Mouse (Mus musculus): ENCODE measurements around the gene Btg3. TPM values are rescaled to one million over a fixed set of nuclear protein-coding genes. Genes with fewer than 3 reads are reported as not detected.

The Btg3 gene
- polyA plus RNA-seq, 1 experiment = 11.2 TPM

- Histone ChIP-seq H3K4me1 (peaks cover 2% of the 10 kb centered on the region; the same call in 1 of the 2 replicates), H3K9me3 (peaks cover 13% of the 10 kb centered on the region), H3K36me3 (replicated peaks; ENCODE audit: low read length) (no peaks in the 10 kb centered on the region), H3K27me3 (replicated peaks) (peaks cover 35% of the 10 kb centered on the region), H3K4me3 (replicated peaks) (no peak overlapping the region)
- TF ChIP-seq GATA1 (IDR thresholded peaks at IDR 0.05; ENCODE audit: borderline replicate concordance, low read length) = no peak
Observed at GRCm38 (mm10) chr16:78307476-78308192, 69.4 kb downstream of the Btg3 start.

DNA sequence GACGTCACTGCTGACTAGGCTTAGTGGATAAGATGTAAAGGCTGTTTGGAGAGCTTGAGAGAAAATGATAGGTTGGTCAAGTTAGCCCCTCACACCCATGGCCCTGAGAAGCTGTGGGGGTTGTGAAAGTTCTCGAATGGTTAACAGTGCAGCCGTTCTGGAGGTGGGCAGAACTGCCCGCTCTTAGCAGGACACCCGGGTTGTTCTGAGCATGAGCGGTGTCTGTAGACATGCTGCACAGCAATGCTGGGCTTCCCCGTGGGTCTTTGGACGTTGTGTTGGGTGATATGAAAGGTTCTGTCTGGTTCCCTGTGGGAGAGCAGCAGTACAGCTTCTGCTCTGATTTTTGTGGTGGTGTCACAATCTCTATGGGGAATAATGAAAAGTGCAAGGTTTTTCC, 70.4 kb downstream of the Btg3 start:
- Histone ChIP-seq H3K4me1 (peaks cover 12% of the 10 kb centered on the region), H3K36me3 (replicated peaks; ENCODE audit: low read length) (no peaks in the 10 kb centered on the region), H3K27me3 (replicated peaks) (peaks cover 43% of the 10 kb centered on the region), H3K9me3 (peaks cover 13% of the 10 kb centered on the region), H3K4me3 (replicated peaks) (no peak overlapping the region)
- no peak for TF ChIP-seq FLI1 (IDR thresholded peaks at IDR 0.05; ENCODE audit: low read length)
- TF ChIP-seq GATA1 (IDR thresholded peaks at IDR 0.05; ENCODE audit: borderline replicate concordance, low read length) = no peak

DNA sequence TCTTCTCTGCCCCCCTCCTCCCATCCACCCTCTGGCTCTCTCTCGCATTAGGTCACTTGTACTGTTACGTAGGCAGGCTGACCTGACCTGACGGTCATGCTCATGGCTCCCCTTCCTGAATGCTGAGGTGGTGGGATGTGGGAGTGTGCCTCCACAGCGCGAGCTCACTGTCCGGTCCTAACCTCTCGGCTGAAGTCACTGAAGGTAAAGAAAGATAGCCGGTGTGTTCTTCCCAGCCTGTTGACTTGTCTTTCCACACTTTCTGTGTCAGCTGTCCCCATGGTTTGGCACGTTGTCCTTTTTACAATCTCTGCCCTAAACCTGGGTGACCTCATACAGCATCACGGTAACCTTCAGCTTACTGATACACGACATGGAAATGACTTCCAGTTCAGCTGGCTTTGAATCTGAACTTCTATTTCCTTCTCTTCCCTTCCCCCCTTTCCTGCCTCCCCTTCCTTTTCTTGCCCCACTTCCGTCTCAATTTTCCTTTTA, 71.3 kb downstream of the Btg3 start:
- Histone ChIP-seq H3K9me3 (peaks cover 13% of the 10 kb centered on the region), H3K4me1 (peaks cover 19% of the 10 kb centered on the region), H3K4me3 (replicated peaks) (no peak overlapping the region), H3K27me3 (replicated peaks) (peaks cover 52% of the 10 kb centered on the region), H3K36me3 (replicated peaks; ENCODE audit: low read length) (no peaks in the 10 kb centered on the region)
- TF ChIP-seq FLI1 (IDR thresholded peaks at IDR 0.05; ENCODE audit: low read length) (no peak), GATA1 (IDR thresholded peaks at IDR 0.05; ENCODE audit: borderline replicate concordance, low read length) (no peak)

DNA sequence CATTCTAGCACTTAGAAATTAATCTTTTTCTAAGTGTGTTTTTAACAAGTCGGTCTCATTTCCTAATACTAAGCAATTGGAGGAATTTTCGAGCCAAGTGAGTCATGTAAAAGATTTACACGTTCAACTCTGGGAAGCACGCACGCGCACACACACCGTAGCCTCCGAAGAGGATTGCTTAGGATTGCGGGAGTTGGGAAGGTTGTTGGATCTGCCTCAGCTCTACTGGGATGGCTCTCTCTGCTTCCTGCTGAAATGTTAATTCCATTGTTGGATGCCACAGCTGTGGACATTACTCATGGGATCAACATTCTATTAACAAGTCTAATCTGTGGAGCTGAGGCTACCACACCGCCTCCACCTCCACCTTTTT, 74.3 kb downstream of the Btg3 start:
- TF ChIP-seq GATA1 (IDR thresholded peaks at IDR 0.05; ENCODE audit: borderline replicate concordance, low read length) (no peak), FLI1 (IDR thresholded peaks at IDR 0.05; ENCODE audit: low read length) (no peak)
- Histone ChIP-seq H3K9me3 (peaks cover 22% of the 10 kb centered on the region), H3K4me3 (replicated peaks) (no peak overlapping the region)

DNA sequence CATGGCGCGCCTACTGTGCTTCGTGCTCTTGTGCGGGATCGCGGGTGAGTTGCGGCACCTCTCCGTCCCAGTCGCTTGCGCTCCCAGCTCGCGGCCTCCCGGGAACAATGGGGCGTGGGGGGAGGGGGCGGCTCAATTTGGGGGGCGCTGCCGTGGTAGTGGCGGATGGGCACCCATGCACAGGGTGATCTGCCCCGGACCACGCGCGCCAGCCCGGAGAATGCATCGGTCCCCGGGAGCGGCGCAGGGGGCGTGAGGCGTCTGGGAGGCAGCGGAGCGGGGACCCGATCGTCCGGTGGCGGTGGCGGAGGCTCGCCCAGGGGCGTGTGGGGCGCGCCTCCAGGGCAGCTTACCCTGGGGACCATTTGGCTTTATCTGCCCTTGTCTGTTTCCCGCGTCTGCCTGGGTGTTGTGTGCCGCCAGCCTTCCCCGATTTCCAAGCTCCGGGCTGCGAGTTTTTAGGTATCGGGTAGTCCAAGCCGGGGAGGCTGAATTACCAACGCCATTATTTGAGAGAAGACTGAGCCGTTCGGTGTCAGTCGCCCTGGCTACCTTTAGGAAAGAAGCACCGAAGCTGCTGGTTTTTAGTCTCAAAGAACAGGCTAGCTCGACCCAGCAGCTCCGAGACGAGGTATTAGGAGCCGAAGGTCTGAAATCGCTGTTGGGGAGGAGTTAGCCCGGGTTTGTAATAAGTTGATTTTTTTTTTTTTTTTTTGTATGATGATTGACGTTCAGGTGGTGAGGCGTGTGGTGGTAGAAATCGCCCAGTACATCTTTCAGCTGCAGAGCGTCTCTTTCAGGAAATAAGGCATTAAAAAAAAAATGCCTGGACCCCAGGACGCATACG, 74.9 kb downstream of the Btg3 start:
- peak overlapping the region; percentile 91 for H3K4me3 ChIP-seq (replicated peaks)
- H3K27me3 ChIP-seq (replicated peaks) = peaks cover 73% of the 10 kb centered on the region
- peaks cover 22% of the 10 kb centered on the region for H3K9me3 ChIP-seq
- TF ChIP-seq FLI1 (IDR thresholded peaks at IDR 0.05; ENCODE audit: low read length) (no peak), GATA1 (IDR thresholded peaks at IDR 0.05; ENCODE audit: borderline replicate concordance, low read length) (no peak)
- H3K36me3 ChIP-seq (replicated peaks; ENCODE audit: low read length) = no peaks in the 10 kb centered on the region
- peaks cover 19% of the 10 kb centered on the region for H3K4me1 ChIP-seq

More for the DNA sequence above, 74.3 kb downstream of the Btg3 start:
- H3K36me3 ChIP-seq (replicated peaks; ENCODE audit: low read length) = no peaks in the 10 kb centered on the region
- peaks cover 74% of the 10 kb centered on the region for H3K27me3 ChIP-seq (replicated peaks)
- H3K4me1 ChIP-seq = peaks cover 19% of the 10 kb centered on the region

- TF ChIP-seq GATA1 (IDR thresholded peaks at IDR 0.05; ENCODE audit: borderline replicate concordance, low read length) = no peak
- TF ChIP-seq FLI1 (IDR thresholded peaks at IDR 0.05; ENCODE audit: low read length) = no peak
- Histone ChIP-seq H3K9me3 (peaks cover 22% of the 10 kb centered on the region), H3K36me3 (replicated peaks; ENCODE audit: low read length) (no peaks in the 10 kb centered on the region), H3K4me1 (peaks cover 19% of the 10 kb centered on the region), H3K4me3 (replicated peaks) (peak within 1 kb of the TSS; percentile 91), H3K27me3 (replicated peaks) (peaks cover 74% of the 10 kb centered on the region)
Observed at GRCm38 (mm10) chr16:78301183-78301830, 75.7 kb downstream of the Btg3 start, which contains the start of gene Cxadr. TSS of gene Cxadr (plus strand) at chr16:78301489.

GRCm38 (mm10) chr16:78296114-78296513, 80.9 kb downstream of the Btg3 start:
- Histone ChIP-seq H3K27me3 (replicated peaks) (peaks cover 31% of the 10 kb centered on the region), H3K4me3 (replicated peaks) (no peak overlapping the region), H3K36me3 (replicated peaks; ENCODE audit: low read length) (no peaks in the 10 kb centered on the region), H3K9me3 (peaks cover 14% of the 10 kb centered on the region), H3K4me1 (peaks cover 2% of the 10 kb centered on the region)
- TF ChIP-seq GATA1 (IDR thresholded peaks at IDR 0.05; ENCODE audit: borderline replicate concordance, low read length) (no peak), FLI1 (IDR thresholded peaks at IDR 0.05; ENCODE audit: low read length) (no peak)

DNA sequence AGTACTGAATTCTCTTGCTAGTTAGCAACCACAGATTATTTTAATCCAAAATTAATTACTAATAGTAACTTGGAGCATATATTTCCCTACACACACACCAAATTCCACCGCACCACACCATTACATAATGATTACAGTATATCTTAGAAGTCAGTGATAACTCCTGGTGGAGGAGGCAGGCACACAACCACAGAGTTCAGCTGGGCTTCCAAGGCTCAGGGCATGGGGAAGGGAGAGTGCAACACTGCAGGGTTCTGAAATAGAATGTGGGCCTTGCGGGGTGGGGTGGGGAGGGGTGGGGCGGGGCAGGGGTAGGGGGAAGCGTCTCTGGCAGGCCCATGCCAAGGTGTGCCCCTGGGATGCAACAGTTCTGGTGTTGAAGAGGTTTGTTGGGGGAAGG, 81.4 kb downstream of the Btg3 start:
- no peak for TF ChIP-seq GATA1 (IDR thresholded peaks at IDR 0.05; ENCODE audit: borderline replicate concordance, low read length)

GRCm38 (mm10) chr16:78294606-78295275, 82.3 kb downstream of the Btg3 start:
- Histone ChIP-seq H3K4me3 (replicated peaks) (no peak overlapping the region), H3K36me3 (replicated peaks; ENCODE audit: low read length) (no peaks in the 10 kb centered on the region), H3K9me3 (peaks cover 8% of the 10 kb centered on the region), H3K27me3 (replicated peaks) (peaks cover 18% of the 10 kb centered on the region), H3K4me1 (no peaks in the 10 kb centered on the region)
- TF ChIP-seq FLI1 (IDR thresholded peaks at IDR 0.05; ENCODE audit: low read length) (no peak), GATA1 (IDR thresholded peaks at IDR 0.05; ENCODE audit: borderline replicate concordance, low read length) (no peak)

More for the DNA sequence above, 81.4 kb downstream of the Btg3 start:
- H3K4me3 ChIP-seq (replicated peaks) = no peak overlapping the region
- H3K4me1 ChIP-seq = no peaks in the 10 kb centered on the region
- peaks cover 26% of the 10 kb centered on the region for H3K27me3 ChIP-seq (replicated peaks)
- H3K36me3 ChIP-seq (replicated peaks; ENCODE audit: low read length) = no peaks in the 10 kb centered on the region
- peaks cover 14% of the 10 kb centered on the region for H3K9me3 ChIP-seq
